Mouse (Mus musculus) kidney, adult 2 months (tissue): ENCODE measurements around the gene Slc25a12. TPM values are rescaled to one million over a fixed set of nuclear protein-coding genes. Genes with fewer than 3 reads are reported as not detected.
A peak's percentile ranks its signal among the peaks of the same experiment; 100 is the strongest.

Source experiments
- DNase-seq: peaks from one replicate; pipeline ENCODE4 v3.0.0; 2021
- H3K27ac ChIP-seq: fragments of 200-500 bp; 2 replicates; pipeline ENCODE4 v1.5.1; 2012; ENCODE audit warnings: low read depth, low read length, control low read depth, inconsistent platforms; ENCODE audit not compliant: insufficient read depth
- H3K27me3 ChIP-seq: fragments of 200-500 bp; replicated peaks from 2 replicates; pipeline ENCODE4 v1.6.1; 2012; ENCODE audit warnings: mild to moderate bottlenecking, moderate library complexity, low read length, inconsistent platforms; ENCODE audit not compliant: control insufficient read depth, insufficient read depth
- H3K36me3 ChIP-seq: fragments of 200-500 bp; 2 replicates; pipeline ENCODE4 v1.6.1; 2012; ENCODE audit warnings: mild to moderate bottlenecking, moderate library complexity, low read length, inconsistent platforms; ENCODE audit not compliant: control insufficient read depth, insufficient read depth
- H3K4me1 ChIP-seq: fragments of 200-500 bp; 2 replicates; pipeline ENCODE4 v1.6.1; 2011; ENCODE audit warnings: low read length; ENCODE audit not compliant: control insufficient read depth, insufficient read depth
- H3K4me3 ChIP-seq: fragments of 200-500 bp; 2 replicates; pipeline ENCODE4 v1.5.1; 2011; ENCODE audit warnings: mild to moderate bottlenecking, low read depth, low read length, control low read depth; ENCODE audit not compliant: insufficient read depth
- CTCF ChIP-seq: fragments of 200-500 bp; conservative IDR thresholded peaks from 2 replicates; pipeline ENCODE4 v1.5.1; 2011; ENCODE audit warnings: low read depth, mild to moderate bottlenecking, control low read depth, low read length, moderate library complexity, mixed read lengths; ENCODE audit not compliant: insufficient read depth, insufficient read length
- POLR2A ChIP-seq: fragments of 200-500 bp; IDR thresholded peaks from one replicate; pipeline ENCODE4 v1.6.1; 2011; ENCODE audit warnings: low read depth, low read length, control low read depth
- WGBS: fragments of 180-500 bp; shearing (Covaris S2); methylation state at CpG from one replicate; pipeline ENCODE4 v1.1.7; 2018; 5-methylcytosine and 5-hydroxymethylcytosine counted together
- polyA plus RNA-seq: library from polyadenylated mRNA; depleted of rRNA; stranded (reverse); fragments of >200 nt; gene quantifications from 2 replicates; pipeline ENCODE4 v1.2.3, GENCODE M21; 2012

Slc25a12 gene
- polyA plus RNA-seq, 1 experiment = 72.9 TPM

DNA sequence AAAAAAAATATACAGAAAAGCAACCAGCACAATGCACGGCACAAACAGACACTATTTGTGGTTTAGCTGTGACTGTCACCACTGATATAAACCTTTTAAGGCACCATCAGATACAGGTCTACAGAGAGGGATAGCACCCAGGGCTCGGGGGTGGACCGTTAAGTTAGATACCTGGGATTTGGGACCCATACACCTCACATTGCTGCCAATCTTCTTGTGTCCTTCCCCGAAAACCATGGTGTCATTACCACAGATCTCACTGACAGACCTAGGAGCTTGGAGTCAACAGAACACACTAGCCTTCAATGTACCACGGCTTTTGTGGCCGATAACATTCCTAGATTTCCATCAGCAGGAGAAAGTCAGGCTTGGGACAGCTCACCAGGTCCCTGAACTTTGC, 30.9 kb downstream of the Slc25a12 start:
- WGBS = 88% methylated on average over 6 of the region's 6 CpGs
- no peak overlapping the region for H3K27ac ChIP-seq
- DNase-seq = no peak
- no peaks in the 10 kb centered on the region for H3K4me1 ChIP-seq
- H3K4me3 ChIP-seq = no peak overlapping the region
- TF ChIP-seq CTCF = no peak
- H3K36me3 ChIP-seq = no peaks in the 10 kb centered on the region; the same call in 1 of the 2 replicates
- H3K27me3 ChIP-seq = no peaks in the 10 kb centered on the region

DNA sequence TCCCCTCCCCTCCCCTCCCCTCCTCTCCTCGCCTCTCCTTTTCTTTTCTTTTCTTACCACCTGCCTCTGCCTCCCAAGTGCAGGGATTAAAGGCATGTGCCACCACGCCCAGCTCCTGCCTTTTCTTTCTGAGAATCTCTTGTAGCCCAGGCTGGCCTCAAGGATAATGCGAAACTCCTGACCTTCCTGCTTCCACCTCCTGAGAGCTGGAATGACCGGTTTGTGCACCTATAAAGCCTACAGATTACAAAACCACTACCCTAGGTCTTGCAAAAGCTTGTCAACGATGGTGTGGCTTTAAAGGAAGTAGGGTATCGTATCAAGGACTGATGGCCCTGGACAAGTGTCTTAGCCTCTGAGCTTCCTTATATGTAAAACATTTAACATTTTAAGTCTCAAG, 31.3 kb downstream of the Slc25a12 start:
- Histone ChIP-seq H3K4me1 (no peaks in the 10 kb centered on the region), H3K4me3 (no peak overlapping the region), H3K27ac (no peak overlapping the region), H3K27me3 (no peaks in the 10 kb centered on the region), H3K36me3 (no peaks in the 10 kb centered on the region; the same call in 1 of the 2 replicates)
- TF ChIP-seq CTCF = no peak
- TF ChIP-seq POLR2A = no peak
- no peak for DNase-seq
- 78% methylated on average over 5 of the region's 6 CpGs for WGBS

DNA sequence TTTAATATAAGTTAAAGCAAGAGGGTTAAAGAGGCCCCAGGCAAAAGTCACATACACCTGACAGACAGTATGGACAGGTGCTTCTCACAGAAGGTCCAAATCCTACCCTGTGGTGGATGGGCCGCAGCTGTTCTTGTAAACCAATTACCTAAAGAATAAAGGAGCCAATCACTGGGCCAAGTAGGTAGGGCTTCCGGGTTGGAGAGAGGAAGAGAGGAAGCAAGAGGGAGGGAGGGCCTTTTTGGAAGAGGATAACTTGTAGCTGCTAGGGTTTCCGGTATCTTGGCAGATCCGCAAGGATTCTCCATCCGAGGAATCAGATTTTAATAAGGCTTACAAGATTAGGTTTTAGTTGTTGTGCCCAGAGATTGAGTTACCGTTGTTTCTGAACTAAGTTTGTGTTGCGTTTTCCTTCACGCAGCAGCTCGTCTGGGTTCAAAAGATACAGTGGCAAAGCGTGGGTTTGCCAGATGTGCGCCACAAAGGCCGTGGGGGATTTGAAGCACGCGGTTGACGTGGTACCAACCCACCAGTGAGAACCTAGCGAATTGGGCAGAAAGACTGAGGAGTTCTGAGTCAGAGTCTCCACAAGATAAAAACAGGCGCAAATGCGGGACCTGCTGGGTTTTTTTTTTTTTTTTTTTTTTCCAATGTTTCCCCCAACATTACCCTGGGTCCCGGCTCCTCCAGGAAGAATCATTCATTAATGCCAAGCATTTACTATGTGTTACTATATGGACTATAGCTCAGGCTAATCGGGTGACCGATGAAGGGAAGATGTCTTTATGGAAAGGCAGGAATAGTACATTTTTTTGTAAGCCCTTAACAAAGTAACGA, 33.3 kb downstream of the Slc25a12 start:
- Histone ChIP-seq H3K4me1 (no peaks in the 10 kb centered on the region), H3K27me3 (no peaks in the 10 kb centered on the region), H3K36me3 (peaks cover 1% of the 10 kb centered on the region; the same call in 1 of the 2 replicates), H3K27ac (no peak overlapping the region), H3K4me3 (no peak overlapping the region)
- WGBS = 89% methylated on average over 22 of the region's 22 CpGs
- TF ChIP-seq POLR2A (no peak), CTCF (no peak)
- DNase-seq = no peak

DNA sequence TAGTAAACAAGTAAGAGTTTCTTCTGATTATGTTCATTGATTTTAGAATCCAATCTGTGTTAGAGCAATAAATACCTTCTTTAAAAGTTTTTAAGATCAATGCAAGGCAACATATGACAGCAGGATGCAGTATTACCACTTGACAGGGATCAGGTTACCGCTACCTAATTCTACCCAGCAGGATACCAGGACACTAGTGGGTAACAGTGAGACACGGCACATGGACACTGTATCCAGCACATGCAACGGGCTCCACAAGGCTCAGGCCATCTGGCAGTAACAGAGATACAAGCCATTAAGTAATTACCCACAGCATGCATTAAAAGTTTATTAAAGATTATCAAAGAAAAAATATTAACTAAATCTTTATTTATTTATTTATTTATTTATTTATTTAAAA, 37.8 kb downstream of the Slc25a12 start:
- Histone ChIP-seq H3K4me1 (no peaks in the 10 kb centered on the region), H3K27ac (no peak overlapping the region), H3K27me3 (no peaks in the 10 kb centered on the region), H3K36me3 (peaks cover 1% of the 10 kb centered on the region), H3K4me3 (no peak overlapping the region)
- TF ChIP-seq POLR2A (no peak), CTCF (no peak)
- DNase-seq = no peak
- 90% methylated on average over 3 of the region's 3 CpGs for WGBS

DNA sequence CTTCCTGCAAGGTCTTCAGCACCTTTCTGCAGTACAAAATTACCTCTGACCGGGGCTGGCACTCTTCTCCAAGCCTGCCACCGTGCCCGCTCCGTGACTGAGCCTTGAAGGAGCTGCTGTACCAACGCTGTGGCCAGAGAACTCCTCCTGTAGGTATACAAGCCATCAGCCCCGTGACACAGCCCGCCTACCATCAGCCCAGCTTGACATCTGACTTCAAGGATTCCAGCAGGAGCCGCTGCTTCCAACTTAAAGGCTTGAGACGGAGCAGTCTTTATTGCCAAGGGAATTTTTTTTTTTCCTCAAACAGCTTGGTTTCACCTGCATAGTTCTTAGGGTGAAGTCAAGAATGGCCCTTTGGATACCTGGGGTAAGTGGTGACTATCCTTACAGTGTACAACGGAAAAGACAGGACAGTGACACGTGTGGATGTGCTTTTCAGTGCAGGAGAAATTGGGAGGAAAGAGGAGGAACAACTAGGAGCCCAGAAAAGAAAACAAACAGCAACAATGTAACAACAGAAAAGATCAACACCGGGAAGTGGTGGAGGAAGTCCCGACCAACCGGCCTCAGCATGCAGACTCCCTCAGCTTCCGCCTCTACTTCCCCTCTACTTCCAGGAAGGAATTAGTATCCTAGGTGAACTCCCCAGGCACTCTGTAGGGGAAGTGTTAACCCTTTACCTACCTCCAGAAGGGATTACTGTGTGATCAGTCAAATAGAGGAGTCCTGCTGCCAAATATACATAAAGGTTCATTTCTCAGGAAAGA, 39.0 kb downstream of the Slc25a12 start:
- no peak overlapping the region for H3K4me3 ChIP-seq
- WGBS = 73% methylated on average over 15 of the region's 15 CpGs
- no peaks in the 10 kb centered on the region for H3K4me1 ChIP-seq
- no peak for DNase-seq
- H3K27ac ChIP-seq = no peak overlapping the region
- peaks cover 1% of the 10 kb centered on the region for H3K36me3 ChIP-seq
- no peaks in the 10 kb centered on the region for H3K27me3 ChIP-seq
- TF ChIP-seq POLR2A (no peak), CTCF (no peak)

DNA sequence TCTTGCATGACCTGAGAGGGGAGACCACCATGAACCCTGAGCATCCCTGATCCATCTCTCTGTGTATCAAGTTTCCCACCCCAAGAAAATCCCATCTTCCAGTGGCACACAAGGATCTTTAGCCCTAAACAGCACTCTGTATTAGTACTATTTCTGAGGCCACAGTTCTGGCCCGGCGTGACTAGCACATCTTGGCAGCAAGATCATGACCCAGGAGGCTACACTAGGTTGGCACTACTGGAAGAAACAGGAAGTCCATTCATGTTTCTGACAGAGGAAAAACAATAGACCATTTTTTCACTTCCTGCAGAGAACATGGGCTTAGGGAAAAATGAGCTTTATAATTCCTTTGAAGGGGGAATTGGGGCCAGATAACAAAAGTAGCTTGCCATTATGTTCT, 39.8 kb downstream of the Slc25a12 start:
- H3K4me1 ChIP-seq = no peaks in the 10 kb centered on the region
- H3K4me3 ChIP-seq = no peak overlapping the region
- WGBS = 55% methylated on average over 2 of the region's 2 CpGs
- peak; percentile 21 for DNase-seq
- no peaks in the 10 kb centered on the region for H3K27me3 ChIP-seq
- peaks cover 1% of the 10 kb centered on the region for H3K36me3 ChIP-seq
- no peak for TF ChIP-seq POLR2A
- no peak for TF ChIP-seq CTCF
- H3K27ac ChIP-seq = no peak overlapping the region
